Mouse (Mus musculus) midbrain, postnatal 0 days (tissue): ENCODE measurements around the gene Rnf144a. TPM values are rescaled to one million over a fixed set of nuclear protein-coding genes. Genes with fewer than 3 reads are reported as not detected.
A peak's percentile ranks its signal among the peaks of the same experiment; 100 is the strongest.

Experiments used
- ATAC-seq: fragments of 200-750 bp; cut with Nextera tagmentation; 2 replicates; pipeline ENCODE4 v1.8.0; 2017; ENCODE audit warnings: moderate number of reproducible peaks, mild to moderate bottlenecking, moderate TSS enrichment, moderate library complexity; ENCODE audit not compliant: low FRiP score
- DNase-seq: peaks from one replicate; pipeline ENCODE4 v3.0.0-alpha.2; 2015; ENCODE audit warnings: low spot score
- H3K27ac ChIP-seq: fragments of 300-500 bp; sonication (generic); 2 replicates; pipeline ENCODE4 v1.5.1; 2014; ENCODE audit warnings: low read depth, mild to moderate bottlenecking, low read length, mixed read lengths
- H3K27me3 ChIP-seq: fragments of 300-500 bp; sonication (generic); 2 replicates; pipeline ENCODE4 v1.6.1; 2014; ENCODE audit warnings: low read length, control low read depth, mixed read lengths; ENCODE audit not compliant: insufficient read depth
- H3K36me3 ChIP-seq: fragments of 300-500 bp; sonication (generic); 2 replicates; pipeline ENCODE4 v1.6.1; 2014; ENCODE audit warnings: low read length, control low read depth, mixed read lengths; ENCODE audit not compliant: insufficient read depth
- H3K4me1 ChIP-seq: fragments of 300-500 bp; sonication (generic); 2 replicates; pipeline ENCODE4 v1.6.1; 2014; ENCODE audit warnings: mild to moderate bottlenecking, control low read depth, antibody characterized with exemption, low read length, mixed read lengths; ENCODE audit not compliant: insufficient read depth
- H3K4me2 ChIP-seq: fragments of 300-500 bp; sonication (generic); 2 replicates; pipeline ENCODE4 v1.6.1; 2014; ENCODE audit warnings: low read depth, mild to moderate bottlenecking, low read length, mixed read lengths; ENCODE audit not compliant: poor library complexity, severe bottlenecking
- H3K4me3 ChIP-seq: fragments of 300-500 bp; sonication (generic); 2 replicates; pipeline ENCODE4 v1.5.1; 2014; ENCODE audit warnings: low read depth, mild to moderate bottlenecking, low read length, moderate library complexity
- H3K9ac ChIP-seq: fragments of 300-500 bp; sonication (generic); replicated peaks from 2 replicates; pipeline ENCODE4 v1.6.1; 2014; ENCODE audit warnings: mild to moderate bottlenecking, low read length, moderate library complexity, mixed read lengths; ENCODE audit not compliant: poor library complexity, severe bottlenecking
- H3K9me3 ChIP-seq: fragments of 300-500 bp; sonication (generic); 2 replicates; pipeline ENCODE4 v1.6.1; 2016; ENCODE audit warnings: low read length, control low read depth
- CTCF ChIP-seq: IDR thresholded peaks from 2 replicates; pipeline ENCODE4 v1.5.1; 2016; ENCODE audit warnings: antibody characterized with exemption, mild to moderate bottlenecking
- WGBS: fragments of 180-500 bp; shearing (Covaris S2); extraction: QIAGEN DNeasy Blood & Tissue Kit; methylation state at CpG from one replicate; pipeline ENCODE4 v1.1.7; 2014; 5-methylcytosine and 5-hydroxymethylcytosine counted together
- microRNA-seq: library from miRNA; unstranded; fragments of <30 nt; microRNA quantifications from one replicate; pipeline ENCODE4, GENCODE M21; 2016; ENCODE audit warnings: borderline number of aligned reads
- polyA plus RNA-seq: library from polyadenylated mRNA; unstranded; fragments of >200 nt; fragmentation: Nextera tagmentation; extraction: Ambion mirVana; gene quantifications from 2 replicates; pipeline ENCODE4 v1.2.1, GENCODE M21; 2015
- total RNA-seq: library from RNA; depleted of rRNA; stranded (reverse); fragments of >200 nt; gene quantifications from 2 replicates; pipeline ENCODE4 v1.2.3, GENCODE M21; 2014; rRNA removed

The Rnf144a gene
- total and polyA plus RNA-seq, 2 experiments from 2014 or later: 22.0 to 32.0 TPM

DNA sequence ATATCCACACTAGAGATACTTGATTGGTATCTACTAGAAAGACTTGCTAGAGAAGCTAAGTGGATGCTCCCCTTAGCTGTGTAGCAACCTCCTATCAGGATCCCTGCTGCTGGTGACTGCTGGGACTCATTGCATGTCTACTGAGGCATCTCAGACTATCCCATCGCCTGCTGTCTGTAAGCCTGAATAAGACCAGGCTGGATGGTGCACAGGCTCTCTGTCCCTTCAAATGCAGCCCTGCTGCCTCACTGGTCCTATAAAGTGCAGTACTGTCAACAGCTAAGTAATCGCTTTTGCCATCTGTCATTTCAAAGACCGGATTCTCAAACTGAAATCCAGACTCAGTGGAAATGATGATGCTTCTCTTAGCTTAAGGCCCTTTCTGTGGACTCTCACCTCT, 129.6 kb downstream of the Rnf144a start:
- Histone ChIP-seq H3K4me1 (no peaks in the 10 kb centered on the region), H3K9me3 (no peaks in the 10 kb centered on the region), H3K4me2 (no peak overlapping the region), H3K27ac (no peak overlapping the region), H3K9ac (no peak overlapping the region), H3K27me3 (no peaks in the 10 kb centered on the region), H3K36me3 (no peaks in the 10 kb centered on the region), H3K4me3 (no peak overlapping the region)
- DNase-seq (no peak), ATAC-seq (no peak)
- TF ChIP-seq CTCF: no peak
- 81% methylated on average over 3 of the region's 3 CpGs for WGBS

DNA sequence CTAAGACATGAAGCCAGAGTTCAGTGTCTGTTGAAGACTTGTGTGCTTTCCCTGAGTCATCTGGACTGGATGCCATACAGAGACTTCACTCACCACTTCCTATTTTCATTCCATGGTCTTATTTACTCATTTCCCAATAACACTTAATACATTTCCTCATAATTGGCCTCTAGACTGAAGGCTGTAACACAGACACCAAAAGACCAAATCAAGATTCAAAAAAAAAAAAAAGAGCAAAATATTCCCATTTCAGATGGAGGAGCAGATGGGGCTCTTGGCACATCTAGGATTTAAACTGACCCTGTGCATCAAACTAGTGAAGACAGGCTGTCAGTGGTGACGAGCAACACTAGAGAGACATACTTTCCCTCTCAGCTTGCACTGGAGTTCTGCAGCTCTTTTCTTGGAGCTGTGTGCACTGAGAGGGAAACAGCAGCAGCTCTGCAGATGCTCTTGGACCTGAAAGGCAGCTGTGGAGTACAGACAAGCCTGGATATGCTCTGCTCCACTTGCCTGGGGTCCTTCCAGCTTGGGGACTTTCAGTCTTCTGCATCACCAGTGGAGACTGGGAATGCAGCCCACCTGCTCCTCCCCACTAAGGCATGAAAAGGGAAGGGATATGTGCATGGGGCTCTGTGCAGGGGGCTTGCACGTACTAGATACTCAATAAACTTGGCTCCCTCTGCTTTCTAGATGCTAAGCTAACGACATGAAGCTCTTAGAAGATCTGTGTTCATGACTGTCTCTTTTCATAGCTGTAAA, 134.2 kb downstream of the Rnf144a start:
- 76% methylated on average over 3 of the region's 3 CpGs for whole genome bisulfite sequencing
- no peak overlapping the region for H3K27ac ChIP-seq

DNA sequence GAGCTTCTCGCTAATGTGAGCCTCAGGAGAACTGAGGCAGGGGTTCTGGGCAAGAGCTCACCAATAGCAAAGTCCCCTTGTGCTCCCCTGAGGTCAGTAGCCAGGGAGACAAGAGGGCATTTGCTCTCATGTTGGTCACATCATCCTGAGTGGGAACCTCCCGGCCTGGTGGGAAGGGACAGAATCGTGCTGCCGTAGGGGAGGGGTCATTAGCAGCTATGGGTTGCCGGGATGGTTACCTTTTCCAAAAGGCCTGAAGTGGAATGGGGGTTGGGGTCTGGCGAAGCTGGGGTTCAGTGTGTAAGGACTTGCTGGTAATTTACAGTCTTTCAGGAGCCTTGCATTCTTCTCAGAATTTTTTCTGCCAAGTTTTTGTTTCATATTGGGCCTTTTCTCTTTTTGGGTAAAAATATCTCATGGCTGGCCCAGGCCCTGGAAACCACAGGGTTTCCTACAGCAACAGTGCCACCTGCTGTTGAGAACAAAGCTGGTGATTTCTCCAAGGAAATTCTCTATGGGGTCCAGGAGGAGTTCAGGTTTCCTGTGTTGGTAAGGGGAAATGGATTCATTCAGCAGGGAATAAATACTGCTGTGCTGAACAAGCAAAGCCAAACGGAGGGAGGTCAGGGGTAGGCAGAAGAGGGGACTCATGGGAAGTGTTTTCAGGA, 137.9 kb downstream of the Rnf144a start:
- Histone ChIP-seq H3K4me2 (no peak overlapping the region), H3K4me1 (0 out of 2 replicates have a peak, but pooled peaks cover 3% of the 10 kb centered on the region), H3K9me3 (no peaks in the 10 kb centered on the region), H3K27me3 (no peaks in the 10 kb centered on the region), H3K9ac (no peak overlapping the region), H3K36me3 (no peaks in the 10 kb centered on the region), H3K27ac (no peak overlapping the region), H3K4me3 (no peak overlapping the region)
- DNase-seq (peak; percentile 87), ATAC-seq (peak; percentile 54; the same call in 1 of the 2 replicates)
- 32% methylated on average over 7 of the region's 7 CpGs for whole genome bisulfite sequencing
- peak; percentile 91 for TF ChIP-seq CTCF

More for the DNA sequence above, 134.2 kb downstream of the Rnf144a start:
- H3K4me2 ChIP-seq: no peak overlapping the region
- H3K9ac ChIP-seq: no peak overlapping the region
- H3K4me3 ChIP-seq: no peak overlapping the region
- no peak for TF ChIP-seq CTCF
- DNase-seq (no peak), ATAC-seq (no peak)
- H3K4me1 ChIP-seq: 0 out of 2 replicates have a peak, but pooled peaks cover 3% of the 10 kb centered on the region
- H3K9me3 ChIP-seq: no peaks in the 10 kb centered on the region
- no peaks in the 10 kb centered on the region for H3K36me3 ChIP-seq
- no peaks in the 10 kb centered on the region for H3K27me3 ChIP-seq

DNA sequence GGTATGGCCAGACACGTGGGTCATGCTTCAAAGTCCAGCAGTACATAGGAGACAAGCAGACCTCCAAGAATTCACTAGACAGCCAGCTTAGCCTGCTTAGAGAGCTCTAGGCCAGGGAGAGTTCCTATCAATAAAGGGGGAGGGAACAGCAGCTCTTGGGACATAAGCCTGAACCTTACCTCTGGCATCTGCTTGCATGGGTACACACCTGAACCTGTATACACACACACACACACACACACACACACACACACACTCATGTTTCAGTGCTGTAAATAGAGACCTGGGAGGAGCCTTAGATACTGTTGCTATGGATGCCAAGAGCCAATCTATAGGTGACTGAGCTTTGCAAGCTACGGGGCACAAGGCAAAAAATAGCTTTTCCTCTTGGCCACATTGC, 138.5 kb downstream of the Rnf144a start:
- ATAC-seq: peak; percentile 23; the same call in 1 of the 2 replicates
- Histone ChIP-seq H3K9ac (no peak overlapping the region), H3K9me3 (no peaks in the 10 kb centered on the region), H3K36me3 (no peaks in the 10 kb centered on the region), H3K4me2 (no peak overlapping the region), H3K27ac (no peak overlapping the region), H3K27me3 (no peaks in the 10 kb centered on the region), H3K4me1 (0 out of 2 replicates have a peak, but pooled peaks cover 3% of the 10 kb centered on the region), H3K4me3 (no peak overlapping the region)
- peak; percentile 10 for DNase-seq
- 55% methylated on average over 2 of the region's 2 CpGs for WGBS
- TF ChIP-seq CTCF: no peak

Small RNA genes lying within 50 kb of the gene (microRNA-seq; reads per million reads assigned to microRNA genes)
- gene Mir6538: 3.0 reads per million

Other genes starting within 250 kb of the Rnf144a start
- 1.1 and 1.3 TPM in 2 replicates for gene Rsad2, start 41.2 kb upstream of the Rnf144a start, total RNA-seq
- 0.95 and 0.98 TPM in 2 replicates for gene Rsad2, start 41.2 kb upstream of the Rnf144a start, polyA plus RNA-seq
- gene Cmpk2, start 54.0 kb upstream of the Rnf144a start, total RNA-seq: 25.2 and 29.5 TPM in 2 replicates
- 21.2 and 21.8 TPM in 2 replicates for gene Cmpk2, start 54.0 kb upstream of the Rnf144a start, polyA plus RNA-seq